Mouse (Mus musculus): ENCODE results near the gene Zic5. TPM values are rescaled to one million over a fixed set of nuclear protein-coding genes. Genes with fewer than 3 reads are reported as not detected.

Zic5 gene
- polyA plus RNA-seq, 1 experiment from 2014 or later = not detected

- H3K4me3 ChIP-seq (ENCODE audit: low read depth, low read length) = no peak overlapping the region
Measured at GRCm38 (mm10) chr14:122477971-122478573, 12.6 kb upstream of the Zic5 start.

DNA sequence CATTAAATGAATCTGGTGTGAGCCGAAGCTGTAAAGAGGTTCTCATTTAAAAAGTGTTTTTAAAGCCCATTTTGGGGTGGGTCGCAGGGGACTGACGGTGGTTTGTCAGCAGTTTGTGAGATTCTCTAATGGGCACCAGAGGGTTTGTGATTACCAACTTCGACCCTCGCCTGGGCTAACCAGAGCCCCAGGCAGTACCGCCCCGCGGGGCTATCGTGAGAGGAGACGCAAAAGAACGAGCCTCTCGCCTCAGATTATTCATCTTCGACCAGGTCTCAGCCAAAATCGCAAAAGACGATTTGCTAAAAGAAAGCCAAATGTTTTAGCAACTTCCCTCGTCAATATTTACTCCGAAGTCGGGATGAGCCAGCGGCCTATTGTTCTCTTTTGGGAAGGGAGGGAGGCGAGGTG, 11.8 kb upstream of the Zic5 start:
- H3K36me3 ChIP-seq (ENCODE audit: control insufficient read depth, insufficient read depth, low read length) = no peaks in the 10 kb centered on the region
- peaks cover 43% of the 10 kb centered on the region for H3K27me3 ChIP-seq (ENCODE audit: control insufficient read depth, insufficient read depth, low read length)
- ATAC-seq (ENCODE audit: low FRiP score, low TSS enrichment) = no peak
- WGBS = 4% methylated on average over 20 of the region's 20 CpGs
- no peak overlapping the region for H3K4me2 ChIP-seq (replicated peaks; ENCODE audit: low read depth)
- no peaks in the 10 kb centered on the region for H3K9me3 ChIP-seq (ENCODE audit: control insufficient read depth, low read length)
- no peak for DNase-seq (ENCODE audit: low spot score)
- H3K4me3 ChIP-seq (ENCODE audit: low read depth, low read length) = no peak overlapping the region
- TF ChIP-seq CTCF (IDR thresholded peaks at IDR 0.05; ENCODE audit: low read depth) = no peak
- no peak overlapping the region for H3K9ac ChIP-seq (ENCODE audit: low read length)
- H3K4me1 ChIP-seq (replicated peaks; ENCODE audit: control insufficient read depth, insufficient read depth) = 0 out of 2 replicates have a peak, but pooled peaks cover 3% of the 10 kb centered on the region
- no peak overlapping the region for H3K27ac ChIP-seq (replicated peaks)

More at GRCm38 (mm10) chr14:122477971-122478573, 12.6 kb upstream of the Zic5 start:
- Histone ChIP-seq H3K4me2 (replicated peaks; ENCODE audit: low read depth) (no peak overlapping the region), H3K9me3 (ENCODE audit: control insufficient read depth, low read length) (no peaks in the 10 kb centered on the region), H3K9ac (ENCODE audit: low read length) (no peak overlapping the region), H3K4me1 (replicated peaks; ENCODE audit: control insufficient read depth, insufficient read depth) (0 out of 2 replicates have a peak, but pooled peaks cover 3% of the 10 kb centered on the region), H3K36me3 (ENCODE audit: control insufficient read depth, insufficient read depth, low read length) (no peaks in the 10 kb centered on the region), H3K27ac (replicated peaks) (no peak overlapping the region), H3K27me3 (ENCODE audit: control insufficient read depth, insufficient read depth, low read length) (peaks cover 39% of the 10 kb centered on the region)
- ATAC-seq (ENCODE audit: low FRiP score, low TSS enrichment) = no peak
- WGBS = 5% methylated on average over 9 of the region's 9 CpGs
- DNase-seq (ENCODE audit: low spot score) = no peak
- no peak for TF ChIP-seq CTCF (IDR thresholded peaks at IDR 0.05; ENCODE audit: low read depth)
- no peak for TF ChIP-seq EP300 (optimal IDR thresholded peaks at IDR 0.05)

DNA sequence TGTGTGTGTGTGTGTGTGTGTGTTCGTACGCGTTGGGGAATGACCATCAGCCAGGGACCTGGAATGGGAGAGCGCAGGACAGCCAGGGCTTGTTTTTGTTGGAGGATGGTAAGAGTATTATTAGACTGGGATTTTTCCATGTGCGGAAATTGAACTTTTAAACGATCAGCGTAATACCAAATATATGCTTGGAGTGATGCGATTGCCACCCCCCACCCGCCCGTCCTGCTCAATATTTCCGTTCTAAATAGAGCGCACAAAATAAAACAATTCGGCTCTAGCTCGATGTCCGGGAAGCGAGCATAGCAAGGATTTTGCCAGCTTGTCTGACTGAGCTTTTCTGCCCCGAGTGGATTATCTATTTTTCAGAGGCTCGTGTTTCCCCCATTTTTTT, 11.3 kb upstream of the Zic5 start:
- WGBS = 3% methylated on average over 18 of the region's 18 CpGs
- 0 out of 2 replicates have a peak, but pooled peaks cover 3% of the 10 kb centered on the region for H3K4me1 ChIP-seq (replicated peaks; ENCODE audit: control insufficient read depth, insufficient read depth)
- no peaks in the 10 kb centered on the region for H3K36me3 ChIP-seq (ENCODE audit: control insufficient read depth, insufficient read depth, low read length)
- H3K9me3 ChIP-seq (ENCODE audit: control insufficient read depth, low read length) = no peaks in the 10 kb centered on the region
- no peak overlapping the region for H3K9ac ChIP-seq (ENCODE audit: low read length)
- no peak overlapping the region for H3K27ac ChIP-seq (replicated peaks)
- no peak overlapping the region for H3K4me2 ChIP-seq (replicated peaks; ENCODE audit: low read depth)
- TF ChIP-seq EP300 (optimal IDR thresholded peaks at IDR 0.05) (no peak), CTCF (IDR thresholded peaks at IDR 0.05; ENCODE audit: low read depth) (no peak)
- DNase-seq (ENCODE audit: low spot score) (no peak), ATAC-seq (ENCODE audit: low FRiP score, low TSS enrichment) (no peak)
- no peak overlapping the region for H3K4me3 ChIP-seq (ENCODE audit: low read depth, low read length)
- H3K27me3 ChIP-seq (ENCODE audit: control insufficient read depth, insufficient read depth, low read length) = peaks cover 43% of the 10 kb centered on the region

GRCm38 (mm10) chr14:122476041-122476821, 10.8 kb upstream of the Zic5 start:
- DNase-seq (ENCODE audit: low spot score) = no peak
- under 1% methylated on average over 56 of the region's 62 CpGs for WGBS

GRCm38 (mm10) chr14:122475557-122476040, 10.1 kb upstream of the Zic5 start:
- H3K4me3 ChIP-seq (ENCODE audit: low read depth, low read length) = peak overlapping the region; percentile 41
- H3K27ac ChIP-seq (replicated peaks) = no peak overlapping the region
- H3K9me3 ChIP-seq (ENCODE audit: control insufficient read depth, low read length) = no peaks in the 10 kb centered on the region
- under 1% methylated on average over 41 of the region's 65 CpGs for WGBS
- H3K4me1 ChIP-seq (replicated peaks; ENCODE audit: control insufficient read depth, insufficient read depth) = 0 out of 2 replicates have a peak, but pooled peaks cover 3% of the 10 kb centered on the region
- no peaks in the 10 kb centered on the region for H3K36me3 ChIP-seq (ENCODE audit: control insufficient read depth, insufficient read depth, low read length)
- peak overlapping the region; percentile 55 for H3K4me2 ChIP-seq (replicated peaks; ENCODE audit: low read depth)
- DNase-seq (ENCODE audit: low spot score) (no peak), ATAC-seq (ENCODE audit: low FRiP score, low TSS enrichment) (no peak)
- no peak overlapping the region for H3K9ac ChIP-seq (ENCODE audit: low read length)
- TF ChIP-seq EP300 (optimal IDR thresholded peaks at IDR 0.05) (no peak), CTCF (IDR thresholded peaks at IDR 0.05; ENCODE audit: low read depth) (no peak)
- H3K27me3 ChIP-seq (ENCODE audit: control insufficient read depth, insufficient read depth, low read length) = peaks cover 48% of the 10 kb centered on the region

More at GRCm38 (mm10) chr14:122476041-122476821, 10.8 kb upstream of the Zic5 start:
- H3K4me1 ChIP-seq (replicated peaks; ENCODE audit: control insufficient read depth, insufficient read depth) = 0 out of 2 replicates have a peak, but pooled peaks cover 3% of the 10 kb centered on the region
- TF ChIP-seq CTCF (IDR thresholded peaks at IDR 0.05; ENCODE audit: low read depth) = no peak
- no peak for TF ChIP-seq EP300 (optimal IDR thresholded peaks at IDR 0.05)
- H3K4me3 ChIP-seq (ENCODE audit: low read depth, low read length) = peak overlapping the region; percentile 41
- H3K36me3 ChIP-seq (ENCODE audit: control insufficient read depth, insufficient read depth, low read length) = no peaks in the 10 kb centered on the region
- H3K9me3 ChIP-seq (ENCODE audit: control insufficient read depth, low read length) = no peaks in the 10 kb centered on the region
- ATAC-seq (ENCODE audit: low FRiP score, low TSS enrichment) = no peak
- no peak overlapping the region for H3K9ac ChIP-seq (ENCODE audit: low read length)
- no peak overlapping the region for H3K27ac ChIP-seq (replicated peaks)
- H3K27me3 ChIP-seq (ENCODE audit: control insufficient read depth, insufficient read depth, low read length) = peaks cover 47% of the 10 kb centered on the region
- peak overlapping the region; percentile 55 for H3K4me2 ChIP-seq (replicated peaks; ENCODE audit: low read depth)

Measured in stomach, postnatal 0 days (tissue).